Mouse (Mus musculus) natural killer cell, adult 2 months (primary cell): ENCODE results near the gene Sorbs1.
A peak's percentile ranks its signal among the peaks of the same experiment; 100 is the strongest.

ENCODE experiments used
- DNase-seq, 2 experiments: peaks; one replicate each; pipeline ENCODE4 v3.0.0; 2022; ENCODE audit warnings: low spot score in 2 of 2

The Sorbs1 gene

DNA sequence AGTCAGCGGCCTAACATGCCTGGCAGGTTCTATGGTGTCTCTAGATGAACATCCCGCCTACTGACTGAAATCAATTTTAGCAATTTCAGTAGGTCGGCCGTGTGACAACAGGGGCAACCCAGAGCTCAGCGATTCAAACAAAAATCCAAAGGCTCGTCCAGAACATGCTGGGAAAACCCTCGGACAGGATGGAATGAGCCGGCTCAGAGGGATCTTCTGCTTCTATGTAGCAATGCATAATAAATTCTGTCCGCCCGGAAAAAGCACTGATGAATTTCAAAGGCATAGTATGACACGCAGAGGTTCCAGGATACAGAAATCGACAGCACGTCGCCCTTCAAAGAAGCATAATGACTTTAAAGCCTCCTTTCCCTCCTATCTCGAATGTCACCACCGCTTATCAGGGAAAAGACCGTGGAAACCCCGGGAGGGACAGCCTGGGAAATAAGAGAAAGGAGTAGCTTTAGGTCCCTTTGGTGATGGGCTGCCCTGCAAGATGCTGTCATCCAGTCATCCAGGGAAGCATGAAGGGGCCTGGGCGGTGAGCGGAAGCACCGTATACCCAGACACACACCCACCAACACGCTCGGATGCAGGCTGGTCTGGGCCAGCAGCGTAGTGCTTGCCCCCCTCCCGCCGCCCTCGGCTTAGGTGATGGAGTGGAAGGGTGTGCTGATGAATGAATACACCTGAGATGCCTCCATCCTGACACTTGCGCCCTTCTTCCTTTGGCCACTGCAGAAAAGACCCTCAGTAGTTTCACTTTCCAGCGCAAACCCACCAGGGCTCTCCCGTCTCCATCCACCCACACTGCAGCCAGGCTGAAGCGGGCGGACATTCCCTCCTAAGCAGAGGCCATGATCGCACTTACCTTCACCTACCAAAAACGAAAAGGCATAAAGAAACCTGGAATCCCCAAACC lies 818 bp downstream of the Sorbs1 start:
- peak; percentile 34 to 46 for DNase-seq

DNA sequence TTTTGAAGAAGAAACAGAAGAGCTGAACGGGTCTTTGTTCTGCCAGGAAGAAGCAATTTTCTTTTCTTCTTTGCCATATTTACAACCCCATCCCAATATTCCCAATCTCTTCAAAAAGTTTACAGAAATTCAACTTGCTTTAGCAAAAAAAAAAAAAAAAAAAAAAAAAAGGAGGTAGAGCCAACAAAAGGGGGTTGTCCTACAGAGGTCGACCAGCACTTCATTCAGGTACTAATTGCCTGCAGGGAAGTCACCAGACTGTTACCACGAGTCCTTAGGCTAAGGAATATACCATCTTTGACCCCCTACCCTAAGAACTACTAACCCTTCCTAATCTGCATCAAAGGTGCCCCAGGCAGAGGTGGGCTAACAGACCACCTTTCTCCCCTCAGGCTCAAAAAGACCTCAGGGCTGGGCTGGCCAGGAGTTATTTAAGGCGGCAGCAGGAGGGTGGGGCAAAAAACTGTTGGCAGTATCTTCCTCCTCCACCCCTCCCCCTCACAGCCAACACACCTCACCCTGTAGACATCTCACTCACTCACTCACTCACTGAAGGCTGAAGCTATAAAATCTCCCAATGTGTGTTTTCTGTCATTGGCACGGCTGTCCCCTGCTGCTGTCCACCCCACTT lies 1.8 kb downstream of the Sorbs1 start:
- DNase-seq = no peak

DNA sequence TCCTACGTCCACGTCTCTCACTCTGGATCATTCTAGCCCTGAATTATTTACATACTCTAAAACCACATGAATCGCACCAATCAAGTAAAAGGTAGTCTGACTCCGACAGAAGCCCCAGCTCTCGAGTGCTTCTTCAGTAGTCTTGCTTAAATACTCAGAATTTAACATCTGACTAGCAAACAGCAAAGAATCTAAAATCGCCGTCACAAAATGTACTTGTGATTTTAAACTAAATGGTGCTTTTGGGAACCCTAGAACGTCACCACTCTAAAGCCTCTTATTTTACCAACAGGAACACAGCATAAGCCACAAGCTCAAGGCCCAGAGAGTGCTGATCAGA lies 2.5 kb downstream of the Sorbs1 start:
- DNase-seq = no peak

DNA sequence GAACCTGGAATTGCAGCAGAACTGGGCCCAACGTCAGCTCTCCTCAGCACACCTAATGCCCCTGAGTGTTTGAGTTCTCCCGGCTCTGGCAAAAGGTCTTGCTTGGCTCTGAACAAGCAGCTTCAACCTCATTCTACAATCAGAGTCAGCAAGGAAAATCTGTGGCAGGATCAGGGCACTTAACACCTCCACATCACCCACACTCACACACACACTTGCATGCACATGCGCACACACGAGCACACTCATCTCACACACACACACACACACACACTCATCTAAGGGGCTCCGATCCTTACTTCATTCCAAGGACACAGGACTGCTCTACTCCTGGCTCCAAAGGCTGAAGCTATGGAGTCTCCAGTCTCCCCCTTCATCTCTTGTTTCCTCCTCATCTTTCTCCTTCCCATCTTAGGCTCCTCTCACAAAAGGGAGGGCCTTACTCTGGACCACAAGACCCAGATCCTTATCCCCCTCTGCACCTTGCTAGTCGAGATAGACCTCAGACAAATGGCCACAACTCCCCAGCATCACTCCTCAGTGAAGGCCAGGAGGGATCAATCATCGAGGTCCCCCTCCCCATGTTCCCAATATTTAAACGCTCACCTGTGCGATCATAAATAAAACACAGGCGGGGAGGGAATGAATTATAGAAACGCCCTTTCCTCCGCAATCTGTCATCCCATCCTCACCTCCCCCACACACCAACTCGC lies 3.0 kb downstream of the Sorbs1 start:
- no peak for DNase-seq

DNA sequence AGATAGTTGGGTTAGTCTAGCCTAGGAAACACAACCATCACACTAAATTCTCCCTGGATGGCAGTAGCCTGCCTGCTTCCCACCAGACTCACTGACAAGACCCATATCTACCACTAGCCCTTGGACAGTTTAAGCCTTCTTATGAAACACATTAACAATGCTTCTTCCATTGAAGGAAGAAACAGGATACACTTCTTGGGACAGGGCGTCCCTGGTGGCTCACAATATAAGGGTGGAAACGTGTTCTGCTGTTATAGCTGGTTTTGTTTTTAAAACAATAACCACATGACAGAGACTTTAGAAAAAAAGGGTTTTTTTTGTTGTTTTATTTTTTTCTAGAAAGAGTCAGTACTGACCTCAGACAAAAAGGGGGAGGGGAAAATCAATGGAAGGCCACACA lies 4.3 kb downstream of the Sorbs1 start:
- DNase-seq = no peak

DNA sequence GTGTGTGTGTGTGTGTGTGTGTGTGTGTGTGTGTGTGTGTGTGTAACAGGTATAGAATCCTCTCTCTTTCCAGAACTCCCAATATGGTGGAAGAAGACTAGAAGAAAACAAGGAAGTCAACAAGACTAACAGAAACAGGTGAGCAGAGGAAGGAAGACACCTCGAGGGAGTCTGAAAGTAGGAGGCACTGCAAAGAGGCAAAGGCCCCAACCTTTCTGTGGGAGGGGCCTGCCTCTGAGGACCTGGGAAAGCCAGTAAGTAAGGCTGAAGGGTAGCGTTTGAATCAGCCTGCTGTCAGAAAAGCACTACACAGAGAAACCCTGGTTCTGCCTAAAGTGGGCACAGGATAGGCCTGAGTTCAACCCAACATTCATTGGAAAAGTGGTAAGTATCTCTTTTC lies 4.7 kb downstream of the Sorbs1 start:
- DNase-seq = no peak

DNA sequence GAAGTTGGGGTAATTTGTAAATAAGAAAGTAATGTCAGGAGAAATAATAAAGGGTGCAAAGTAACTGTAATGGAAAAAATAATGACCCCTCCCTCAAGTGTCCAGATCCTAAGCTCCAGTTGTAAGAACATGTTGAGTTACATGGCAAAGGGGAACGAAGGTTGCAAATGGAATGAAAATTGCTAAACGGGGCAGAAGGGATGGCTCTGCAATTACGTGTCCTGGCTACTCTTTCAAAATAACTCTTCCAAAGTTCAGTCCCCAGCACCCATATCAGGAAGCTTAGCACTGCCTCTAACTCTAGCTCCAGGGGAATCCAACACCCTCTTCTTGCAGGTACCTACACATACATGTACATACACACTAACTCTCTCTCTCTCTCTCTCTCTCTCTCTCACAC lies 6.6 kb downstream of the Sorbs1 start:
- DNase-seq = no peak

DNA sequence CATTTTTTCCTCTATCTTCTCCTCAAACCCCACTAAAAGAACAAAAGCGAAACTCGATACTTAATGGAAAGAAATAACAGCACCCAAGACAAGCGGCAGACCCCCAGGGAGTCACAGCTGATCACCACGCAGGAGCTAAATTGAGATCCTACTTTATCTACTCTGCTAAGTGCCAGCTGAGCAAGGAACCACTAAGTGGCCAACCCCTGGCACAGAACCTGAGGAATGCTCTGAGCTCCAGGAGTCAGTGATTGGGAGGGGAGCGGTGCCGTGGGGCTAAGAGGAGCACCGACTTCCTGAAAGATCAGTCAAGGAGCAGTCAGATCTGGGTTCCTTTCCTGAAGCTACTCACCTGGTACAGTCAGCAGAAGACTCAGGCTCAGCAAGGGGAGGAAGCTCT lies 9.2 kb downstream of the Sorbs1 start:
- no peak for DNase-seq

DNA sequence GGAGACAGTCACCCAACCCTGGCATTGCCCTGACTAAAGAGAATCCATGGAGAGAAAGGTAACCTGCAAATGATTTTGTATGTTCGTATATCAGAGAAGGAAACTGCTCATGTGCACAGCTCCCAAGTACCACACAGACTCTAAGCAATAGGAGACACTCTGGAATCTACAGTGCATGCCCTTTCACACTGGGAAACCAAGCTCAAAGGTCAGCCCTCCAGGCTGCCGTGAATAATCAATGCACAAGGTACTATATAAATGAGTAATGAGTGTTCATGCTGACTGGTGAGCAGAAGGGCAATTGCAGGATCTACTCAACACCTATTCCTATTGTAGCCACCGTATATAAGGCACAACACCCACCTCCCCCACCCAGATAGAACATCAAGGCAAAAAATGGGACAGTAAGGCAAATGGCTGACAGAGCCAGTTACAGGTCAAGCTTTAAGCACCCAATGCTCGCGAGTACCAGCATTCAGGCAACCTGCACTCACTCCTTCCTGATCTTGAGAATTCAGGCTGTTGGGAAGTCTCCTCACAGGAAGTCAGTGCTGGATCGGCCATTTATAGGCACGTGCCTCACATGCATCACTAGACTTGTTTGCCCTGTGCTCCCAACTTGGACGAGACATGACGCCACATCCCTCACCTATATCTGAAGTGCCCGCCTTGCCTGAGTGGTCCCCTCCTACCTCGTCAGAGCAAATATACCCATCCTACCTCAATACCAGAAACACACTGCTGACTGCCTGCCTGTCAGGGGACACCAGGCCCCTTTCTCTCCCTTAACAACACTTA lies 13.4 kb downstream of the Sorbs1 start:
- no peak for DNase-seq

DNA sequence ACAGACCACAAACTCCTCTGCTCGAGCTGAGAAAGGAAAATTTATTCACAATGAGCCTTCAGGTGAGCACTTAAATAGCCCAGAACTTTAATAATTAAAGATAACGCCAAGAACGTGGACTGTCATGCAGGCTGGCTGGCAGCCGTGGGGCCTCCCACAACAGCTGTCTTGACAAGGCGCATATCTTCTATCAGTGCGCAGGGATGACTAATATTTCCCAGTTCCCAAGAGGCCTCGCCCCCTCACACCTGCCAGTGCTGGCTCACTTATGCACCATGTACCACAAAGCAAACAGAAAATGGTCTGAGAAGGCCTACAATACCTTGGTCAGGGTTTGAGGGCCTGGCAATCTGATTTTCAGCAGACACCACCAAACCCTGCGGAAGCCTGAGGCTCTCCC lies 14.4 kb downstream of the Sorbs1 start:
- DNase-seq = no peak

DNA sequence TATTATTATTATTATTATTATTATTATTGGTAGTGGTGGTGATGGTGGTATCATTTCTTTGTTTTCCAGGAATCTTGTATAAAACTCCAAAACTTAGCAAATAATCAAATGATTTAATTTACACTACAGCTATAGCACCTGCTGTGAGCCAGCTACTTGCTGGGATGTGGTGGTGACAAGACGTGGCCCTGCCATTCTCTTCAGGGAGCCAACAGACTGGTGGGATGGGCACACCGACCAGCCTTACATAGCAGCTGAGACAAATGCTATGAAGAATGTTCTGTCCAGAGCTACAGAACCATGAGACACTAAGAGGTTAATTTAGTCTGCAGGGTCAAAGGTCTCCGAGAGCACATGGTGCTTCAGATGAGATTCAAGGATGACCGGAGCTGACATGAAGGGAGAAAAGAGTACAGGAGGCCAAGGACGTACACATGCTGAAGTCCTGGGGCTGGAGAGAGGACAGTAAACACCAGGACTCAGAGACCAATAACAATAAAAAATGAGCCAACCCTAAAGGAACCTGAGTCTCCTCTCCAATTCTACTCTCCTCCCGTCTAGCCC lies 15.3 kb downstream of the Sorbs1 start:
- DNase-seq = no peak

DNA sequence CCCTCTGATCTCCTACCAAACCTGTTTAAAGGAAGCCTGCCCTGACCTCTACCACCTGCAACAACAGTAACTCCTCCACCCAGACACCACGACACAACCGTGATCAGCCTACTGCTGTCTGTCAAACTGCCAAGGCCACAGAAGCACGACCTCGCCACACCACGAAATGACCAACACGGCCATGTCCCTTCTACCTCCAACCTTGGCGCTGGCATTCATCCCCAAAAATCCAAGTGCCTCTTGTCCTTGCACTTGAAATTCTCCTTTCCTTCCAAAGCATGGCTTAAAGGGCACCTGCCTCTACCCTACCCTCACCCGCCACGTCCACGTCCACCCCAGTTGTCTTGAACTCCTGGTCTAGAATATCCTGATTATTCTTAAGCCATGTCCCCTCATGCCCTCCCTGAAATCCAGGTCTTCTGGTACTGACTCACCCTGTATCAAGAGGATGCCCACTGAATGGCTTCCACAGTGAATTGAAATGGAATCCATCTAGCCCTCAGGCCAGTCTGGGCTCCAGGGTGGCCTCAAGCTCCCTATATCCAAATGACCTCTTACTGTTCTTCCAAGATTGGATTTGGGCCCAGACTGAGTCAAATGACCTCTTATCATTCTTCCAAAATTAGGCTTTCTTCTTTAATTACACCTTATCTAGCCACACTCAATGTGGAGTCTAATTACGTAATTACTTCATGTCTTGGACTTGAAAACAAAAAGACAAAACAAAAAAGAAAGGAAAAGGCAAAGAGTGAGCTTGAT lies 16.9 kb downstream of the Sorbs1 start:
- DNase-seq = no peak

DNA sequence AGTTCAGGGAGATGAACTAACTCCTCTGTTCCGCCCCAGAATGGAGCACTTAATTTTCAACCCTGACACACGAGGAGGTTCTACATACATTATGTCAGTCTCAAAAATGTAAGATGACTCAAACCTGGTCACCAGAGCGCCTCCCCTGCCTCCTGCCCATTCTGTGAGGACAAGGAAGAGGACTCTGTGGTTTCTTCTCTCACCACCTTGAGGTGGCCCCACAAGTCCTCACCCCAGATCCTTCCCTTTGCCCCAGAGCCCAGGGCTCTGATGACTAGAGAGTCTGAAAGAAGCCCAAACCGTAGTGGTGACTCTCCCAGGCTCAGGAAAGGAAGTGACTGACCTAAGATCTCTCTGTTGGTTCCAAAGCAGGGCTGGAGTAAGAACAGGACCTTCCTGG lies 17.5 kb downstream of the Sorbs1 start:
- DNase-seq = no peak

DNA sequence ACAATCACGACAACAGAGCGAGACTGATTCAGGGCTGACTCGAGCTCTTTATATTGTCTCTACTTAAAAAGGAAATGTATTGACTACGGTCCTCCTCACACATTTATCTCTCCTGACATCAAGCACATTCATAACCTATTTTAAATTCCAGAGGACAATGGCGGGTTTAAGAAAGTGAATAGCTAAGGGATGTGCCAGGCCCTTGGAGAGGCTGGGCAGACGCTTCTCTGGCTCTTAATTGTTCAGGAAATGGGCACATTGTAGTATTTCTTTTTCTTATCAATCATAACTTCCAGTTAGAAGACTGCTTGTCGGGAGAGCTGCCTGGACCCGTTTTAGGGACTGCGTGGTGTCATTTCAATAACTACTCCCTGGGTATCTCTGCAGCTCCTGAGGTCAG lies 20.7 kb downstream of the Sorbs1 start:
- DNase-seq = no peak

DNA sequence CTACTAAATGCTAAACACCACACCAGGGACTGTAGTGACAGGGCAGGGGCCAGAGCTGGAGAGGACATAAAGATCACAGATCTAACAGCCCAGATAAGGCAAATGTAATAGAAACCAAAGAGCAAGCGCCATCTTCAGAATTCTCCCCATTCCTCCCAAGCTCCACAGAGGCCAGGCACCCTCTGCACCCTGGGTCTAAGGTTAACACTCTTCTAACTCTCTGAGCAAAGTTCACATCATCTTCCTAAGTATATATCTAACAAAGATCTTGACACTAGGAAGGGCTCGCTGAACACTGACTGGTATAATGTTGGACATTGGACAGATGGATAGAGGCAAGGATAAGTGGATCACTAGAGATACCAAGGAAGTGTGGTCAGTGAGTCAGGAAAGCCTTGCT lies 22.1 kb downstream of the Sorbs1 start:
- DNase-seq = no peak

DNA sequence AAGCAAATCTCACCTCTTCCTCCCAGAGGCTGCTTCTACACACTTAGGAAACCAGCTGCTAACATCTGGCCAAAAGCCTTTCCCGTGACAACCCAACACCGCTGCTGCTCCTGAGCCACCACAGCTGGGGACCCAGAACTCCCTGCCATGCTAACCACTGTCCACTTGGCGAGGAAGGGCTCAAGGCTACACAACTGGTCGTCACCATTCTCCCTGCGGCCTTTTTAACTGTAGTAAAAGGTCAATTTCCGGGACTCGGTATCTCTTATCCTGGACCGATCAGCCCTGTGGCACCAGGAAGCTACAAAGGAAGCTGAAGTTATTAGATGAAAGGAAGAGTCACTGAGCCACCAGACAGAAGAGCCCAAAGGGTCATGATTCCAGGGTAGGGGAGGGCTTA lies 22.8 kb downstream of the Sorbs1 start:
- no peak for DNase-seq

DNA sequence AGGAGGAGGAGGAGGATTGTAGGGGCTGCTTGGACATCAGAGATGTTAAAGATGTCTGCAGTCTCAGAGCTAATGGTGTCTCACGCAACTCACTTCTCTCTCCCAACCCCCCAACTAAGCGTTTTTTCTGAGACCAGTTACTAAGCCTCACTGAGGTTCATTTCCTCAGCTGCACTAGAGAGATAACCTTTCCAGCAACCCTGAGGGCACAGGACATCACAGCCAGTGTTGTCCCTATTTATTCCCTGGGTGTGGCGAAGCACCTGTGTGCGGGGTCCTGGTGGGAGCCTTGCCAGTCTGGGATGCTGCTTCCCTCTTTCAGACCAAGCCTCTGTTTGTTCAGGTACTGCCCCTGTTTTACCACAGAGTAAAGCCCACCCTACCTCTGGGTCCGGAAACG lies 23.9 kb downstream of the Sorbs1 start:
- no peak for DNase-seq

DNA sequence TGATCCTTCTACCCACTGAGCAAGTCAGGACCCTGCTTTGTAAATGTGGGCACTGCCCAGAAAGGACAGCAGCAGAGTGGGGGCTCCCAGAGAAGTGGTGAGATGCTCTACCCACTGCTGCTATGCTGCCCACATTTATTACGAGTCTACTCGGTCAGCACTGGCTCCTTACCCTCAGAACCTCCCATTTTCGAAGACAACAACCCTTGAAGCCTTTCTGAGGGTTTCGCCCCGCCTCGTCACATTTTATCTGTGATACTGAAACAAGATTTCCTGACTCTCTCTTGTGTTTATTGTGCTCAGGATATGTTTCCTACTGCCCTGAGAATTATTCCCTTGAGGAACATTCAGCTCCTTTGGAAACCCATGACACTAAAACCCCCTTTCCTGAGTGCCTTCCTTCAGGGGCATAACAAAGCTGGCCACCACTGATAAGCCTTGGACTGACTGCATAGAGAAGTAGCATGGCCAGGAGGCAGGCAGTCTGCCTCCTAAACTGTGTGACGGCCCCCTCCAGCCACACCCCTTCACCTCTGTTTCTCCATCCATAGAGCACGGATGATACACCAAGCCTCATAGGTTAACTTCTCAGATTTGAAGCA lies 24.6 kb downstream of the Sorbs1 start:
- no peak for DNase-seq

DNA sequence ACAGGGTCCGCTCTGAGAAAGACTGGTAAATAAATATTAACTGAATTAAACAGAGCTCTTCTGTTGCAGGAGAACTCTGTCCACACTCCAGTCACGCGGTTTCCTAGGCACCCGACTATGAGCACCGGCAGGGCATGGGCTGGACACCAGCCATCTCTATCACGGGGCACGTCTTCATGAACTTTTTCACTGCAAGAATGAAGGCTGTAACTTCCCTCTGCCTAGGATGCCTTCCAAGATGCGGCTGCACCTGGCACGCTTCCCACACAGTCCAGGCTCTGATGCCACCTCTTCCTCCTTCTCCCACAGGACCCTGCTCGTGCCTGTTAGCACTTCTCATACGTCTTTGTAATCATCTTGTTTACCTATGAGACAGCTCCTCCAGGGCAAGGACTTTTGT lies 26.0 kb downstream of the Sorbs1 start:
- no peak for DNase-seq

DNA sequence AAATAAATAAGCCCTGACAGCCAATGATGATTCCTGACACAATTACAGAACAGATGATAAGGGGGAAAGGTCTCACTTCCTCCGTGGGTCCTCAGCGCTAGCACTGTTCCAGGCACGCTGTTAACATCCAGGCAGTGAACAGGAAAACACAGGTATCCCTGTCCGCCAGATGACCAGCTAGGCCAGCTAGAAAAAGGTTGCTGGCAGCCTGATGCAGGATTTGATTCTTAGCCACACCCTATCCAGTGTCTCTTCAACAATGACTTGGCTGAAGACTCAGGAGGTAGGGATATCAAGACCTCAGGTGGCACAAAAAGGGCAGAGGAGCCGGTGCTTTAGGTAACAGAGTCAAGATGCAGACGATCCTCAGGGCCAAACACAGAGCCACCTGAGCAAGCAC lies 32.5 kb downstream of the Sorbs1 start:
- no peak for DNase-seq

DNA sequence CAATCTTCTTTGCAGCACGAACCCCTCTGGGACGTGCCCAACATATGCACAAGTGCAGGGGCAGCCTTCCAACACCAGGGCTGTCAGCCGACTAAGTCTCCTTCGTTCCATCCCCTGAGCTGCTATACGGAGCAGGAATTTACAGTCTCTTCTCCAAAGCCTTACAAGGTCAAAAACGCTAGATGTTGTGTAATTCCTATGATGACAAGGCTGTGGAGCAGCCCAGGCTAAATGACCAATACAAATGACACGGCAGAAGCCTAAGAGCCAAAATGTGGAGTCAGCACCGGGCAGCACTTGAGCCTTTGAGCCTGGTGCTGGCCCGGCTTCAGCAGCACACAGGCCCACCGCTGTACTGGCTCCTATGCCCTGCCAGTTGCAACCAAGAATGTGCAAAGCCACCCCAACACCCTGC lies 35.4 kb downstream of the Sorbs1 start:
- no peak for DNase-seq
